Mouse (Mus musculus) kidney, adult 2 months (tissue): Measurements from ENCODE around the gene Cdc34b. TPM values are rescaled to one million over a fixed set of nuclear protein-coding genes. Genes with fewer than 3 reads are reported as not detected.
A peak's percentile ranks its signal among the peaks of the same experiment; 100 is the strongest.

ENCODE experiments used
- DNase-seq: peaks from one replicate; pipeline ENCODE4 v3.0.0; 2021
- H3K27ac ChIP-seq: fragments of 200-500 bp; 2 replicates; pipeline ENCODE4 v1.5.1; 2012; ENCODE audit warnings: low read depth, low read length, control low read depth, inconsistent platforms; ENCODE audit not compliant: insufficient read depth
- H3K27me3 ChIP-seq: fragments of 200-500 bp; replicated peaks from 2 replicates; pipeline ENCODE4 v1.6.1; 2012; ENCODE audit warnings: mild to moderate bottlenecking, moderate library complexity, low read length, inconsistent platforms; ENCODE audit not compliant: control insufficient read depth, insufficient read depth
- H3K36me3 ChIP-seq: fragments of 200-500 bp; 2 replicates; pipeline ENCODE4 v1.6.1; 2012; ENCODE audit warnings: mild to moderate bottlenecking, moderate library complexity, low read length, inconsistent platforms; ENCODE audit not compliant: control insufficient read depth, insufficient read depth
- H3K4me1 ChIP-seq: fragments of 200-500 bp; 2 replicates; pipeline ENCODE4 v1.6.1; 2011; ENCODE audit warnings: low read length; ENCODE audit not compliant: control insufficient read depth, insufficient read depth
- H3K4me3 ChIP-seq: fragments of 200-500 bp; 2 replicates; pipeline ENCODE4 v1.5.1; 2011; ENCODE audit warnings: mild to moderate bottlenecking, low read depth, low read length, control low read depth; ENCODE audit not compliant: insufficient read depth
- CTCF ChIP-seq: fragments of 200-500 bp; conservative IDR thresholded peaks from 2 replicates; pipeline ENCODE4 v1.5.1; 2011; ENCODE audit warnings: low read depth, mild to moderate bottlenecking, control low read depth, low read length, moderate library complexity, mixed read lengths; ENCODE audit not compliant: insufficient read depth, insufficient read length
- POLR2A ChIP-seq: fragments of 200-500 bp; IDR thresholded peaks from one replicate; pipeline ENCODE4 v1.6.1; 2011; ENCODE audit warnings: low read depth, low read length, control low read depth
- WGBS: fragments of 180-500 bp; shearing (Covaris S2); methylation state at CpG from one replicate; pipeline ENCODE4 v1.1.7; 2018; 5-methylcytosine and 5-hydroxymethylcytosine counted together
- polyA plus RNA-seq: library from polyadenylated mRNA; depleted of rRNA; stranded (reverse); fragments of >200 nt; gene quantifications from 2 replicates; pipeline ENCODE4 v1.2.3, GENCODE M21; 2012

Gene Cdc34b
- polyA plus RNA-seq, 1 experiment = 0.08 TPM

DNA sequence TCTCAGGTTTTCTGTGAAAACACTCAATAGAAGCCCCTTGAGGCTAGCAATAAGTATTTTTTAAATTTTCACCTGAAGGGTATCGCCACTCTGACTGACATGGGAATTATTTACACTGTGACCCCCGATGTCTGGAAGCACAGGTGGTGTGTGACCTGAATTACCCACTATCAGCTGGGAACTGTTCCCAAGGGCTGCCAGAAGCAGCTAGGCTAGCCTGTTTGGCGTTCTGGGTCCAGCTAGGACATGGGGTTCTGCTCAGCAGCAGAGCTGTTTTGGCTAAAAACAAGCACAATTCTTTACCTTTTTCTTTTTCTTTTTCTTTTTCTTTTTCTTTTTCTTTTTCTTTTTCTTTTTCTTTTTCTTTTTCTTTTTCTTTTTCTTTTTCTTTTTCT, 39.4 kb upstream of the Cdc34b start:
- Histone ChIP-seq H3K36me3 (no peaks in the 10 kb centered on the region), H3K27ac (no peak overlapping the region), H3K4me3 (no peak overlapping the region), H3K27me3 (no peaks in the 10 kb centered on the region), H3K4me1 (no peaks in the 10 kb centered on the region)
- TF ChIP-seq POLR2A (no peak), CTCF (no peak)
- no peak for DNase-seq
- 53% methylated on average over 3 of the region's 3 CpGs for WGBS

DNA sequence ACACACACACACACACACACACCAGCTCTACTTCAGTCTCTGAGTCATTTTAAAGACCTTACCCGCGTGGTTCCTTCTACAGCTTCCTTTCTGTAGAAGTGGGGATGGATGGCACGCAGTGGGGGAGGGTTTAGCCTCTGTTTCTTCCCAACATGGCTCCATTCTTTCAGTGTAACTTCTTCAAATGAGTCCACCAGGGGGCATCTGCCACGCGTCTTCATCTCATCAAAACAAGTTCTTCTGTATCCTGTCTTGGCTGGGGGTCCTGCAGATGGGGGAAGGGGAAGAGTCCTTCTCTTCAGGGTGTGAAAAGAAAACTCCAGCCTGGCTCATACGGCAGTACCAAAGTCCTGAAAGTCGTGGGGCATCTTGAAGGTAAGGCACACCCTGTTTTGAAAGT, 37.6 kb upstream of the Cdc34b start:
- DNase-seq = no peak
- no peak for TF ChIP-seq POLR2A
- no peak for TF ChIP-seq CTCF

DNA sequence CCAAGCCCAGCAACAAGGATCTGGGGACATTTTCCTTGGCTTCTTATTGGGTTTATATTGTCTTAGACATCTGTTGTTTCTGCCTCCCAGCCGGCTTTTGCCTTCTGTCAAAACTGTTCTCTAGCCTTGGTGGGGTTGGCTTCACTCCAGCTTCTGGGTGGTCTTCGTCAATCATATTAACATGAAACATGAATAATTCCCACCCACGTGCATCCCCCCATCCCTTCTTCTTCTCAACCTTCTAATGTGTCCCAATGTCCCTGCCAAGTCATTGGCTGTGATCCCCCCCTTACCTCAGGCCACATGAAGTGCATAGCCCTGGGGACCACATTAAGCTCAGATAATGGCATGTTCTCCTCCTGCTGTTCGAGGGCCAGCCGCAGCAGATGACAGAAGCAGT, 37.1 kb upstream of the Cdc34b start, which contains the start of gene Gm11541:
Gene Gm11541 (minus strand): TSS at position 28 of the 400 bp plus-strand sequence.
- Histone ChIP-seq H3K36me3 (no peaks in the 10 kb centered on the region), H3K27me3 (no peaks in the 10 kb centered on the region), H3K4me1 (no peaks in the 10 kb centered on the region), H3K4me3 (no peak within 1 kb of the TSS), H3K27ac (no peak within 1 kb of the TSS)
- WGBS = 79% methylated on average over 5 of the region's 5 CpGs
- TF ChIP-seq CTCF (no peak), POLR2A (no peak)
- no peak for DNase-seq

More for the DNA sequence above, 37.6 kb upstream of the Cdc34b start:
- no peak overlapping the region for H3K4me3 ChIP-seq
- H3K4me1 ChIP-seq = no peaks in the 10 kb centered on the region
- H3K36me3 ChIP-seq = no peaks in the 10 kb centered on the region
- 58% methylated on average over 7 of the region's 7 CpGs for WGBS
- no peak overlapping the region for H3K27ac ChIP-seq
- H3K27me3 ChIP-seq = no peaks in the 10 kb centered on the region

DNA sequence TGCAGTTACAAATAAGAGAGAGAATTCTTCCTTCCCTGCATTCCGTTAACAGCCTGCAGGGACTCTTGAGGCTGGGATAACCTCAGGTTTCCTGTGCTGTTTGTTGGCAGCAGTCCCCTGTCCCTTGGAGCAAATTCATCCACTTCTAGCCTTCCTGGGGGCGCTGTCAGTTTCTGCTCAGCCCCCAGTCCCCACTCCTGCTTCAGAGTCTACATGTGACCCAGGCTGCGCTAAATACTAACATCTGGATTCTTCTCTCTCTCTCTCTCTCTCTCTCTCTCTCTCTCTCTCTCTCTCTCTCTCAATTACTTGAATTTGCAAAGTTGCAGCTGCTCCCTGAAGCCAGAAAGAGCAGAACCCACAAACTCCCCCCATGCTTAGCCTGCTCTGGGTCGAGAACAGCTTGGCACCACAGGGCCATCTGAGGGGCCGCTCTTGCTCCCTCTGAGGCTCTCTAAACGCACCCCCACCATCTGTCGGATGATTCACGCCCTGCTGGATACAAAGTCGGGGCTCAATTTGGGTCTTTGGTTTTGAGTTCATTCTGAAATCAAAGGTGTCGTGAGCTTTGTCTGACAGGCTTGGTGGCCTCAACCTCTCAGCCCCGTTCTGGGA, 28.2 kb upstream of the Cdc34b start:
- Histone ChIP-seq H3K4me1 (no peaks in the 10 kb centered on the region), H3K27me3 (no peaks in the 10 kb centered on the region), H3K4me3 (no peak overlapping the region), H3K36me3 (no peaks in the 10 kb centered on the region), H3K27ac (no peak overlapping the region)
- no peak for DNase-seq
- 52% methylated on average over 11 of the region's 11 CpGs for WGBS
- no peak for TF ChIP-seq CTCF
- TF ChIP-seq POLR2A = no peak

DNA sequence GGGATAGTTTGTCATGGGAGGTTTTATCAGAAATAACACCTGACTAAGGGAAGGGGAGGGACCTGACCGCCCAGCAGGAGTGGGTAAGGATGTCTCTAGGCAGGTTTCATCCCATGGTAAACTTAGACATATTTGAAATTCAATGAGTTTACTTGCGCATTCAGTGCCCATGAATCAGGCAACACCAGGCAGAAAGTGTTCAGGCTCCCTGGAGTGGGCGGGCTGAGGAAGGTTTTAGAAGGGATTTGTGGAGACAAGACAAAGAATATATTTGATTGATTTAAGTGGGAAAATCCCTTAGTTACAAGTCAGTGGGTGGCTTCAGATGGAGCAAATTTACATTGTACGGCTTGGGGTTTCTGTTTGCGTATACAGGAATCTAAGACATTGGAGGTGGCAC, 26.0 kb upstream of the Cdc34b start:
- Histone ChIP-seq H3K27me3 (no peaks in the 10 kb centered on the region), H3K4me1 (no peaks in the 10 kb centered on the region), H3K27ac (no peak overlapping the region), H3K4me3 (no peak overlapping the region), H3K36me3 (no peaks in the 10 kb centered on the region)
- DNase-seq = no peak
- WGBS = 86% methylated on average over 5 of the region's 5 CpGs
- no peak for TF ChIP-seq POLR2A
- TF ChIP-seq CTCF = no peak

DNA sequence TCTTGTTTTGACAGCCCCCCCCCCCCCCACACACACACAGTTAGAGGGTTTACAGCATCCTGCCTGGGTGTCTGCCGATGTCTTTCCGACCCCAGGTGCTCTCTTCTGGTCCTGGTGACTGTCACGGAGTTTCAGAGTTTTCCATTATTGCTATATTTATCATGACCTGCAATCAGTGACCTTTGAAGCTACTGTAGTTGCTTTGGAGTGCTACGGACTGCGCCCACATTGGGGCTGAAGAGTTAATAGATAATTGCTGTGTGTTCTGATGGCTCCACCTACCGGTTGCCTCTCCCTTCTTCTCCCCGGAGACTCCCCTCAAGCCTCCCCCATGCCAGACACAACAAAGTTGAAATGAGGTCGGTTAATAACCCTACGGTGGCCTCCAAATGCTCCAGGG, 24.8 kb upstream of the Cdc34b start:
- WGBS = 7% methylated on average over 9 of the region's 9 CpGs
- Histone ChIP-seq H3K27me3 (no peaks in the 10 kb centered on the region), H3K27ac (no peak overlapping the region), H3K4me3 (no peak overlapping the region), H3K4me1 (no peaks in the 10 kb centered on the region), H3K36me3 (no peaks in the 10 kb centered on the region)
- TF ChIP-seq POLR2A (no peak), CTCF (peak; percentile 77)
- DNase-seq = peak; percentile 52

DNA sequence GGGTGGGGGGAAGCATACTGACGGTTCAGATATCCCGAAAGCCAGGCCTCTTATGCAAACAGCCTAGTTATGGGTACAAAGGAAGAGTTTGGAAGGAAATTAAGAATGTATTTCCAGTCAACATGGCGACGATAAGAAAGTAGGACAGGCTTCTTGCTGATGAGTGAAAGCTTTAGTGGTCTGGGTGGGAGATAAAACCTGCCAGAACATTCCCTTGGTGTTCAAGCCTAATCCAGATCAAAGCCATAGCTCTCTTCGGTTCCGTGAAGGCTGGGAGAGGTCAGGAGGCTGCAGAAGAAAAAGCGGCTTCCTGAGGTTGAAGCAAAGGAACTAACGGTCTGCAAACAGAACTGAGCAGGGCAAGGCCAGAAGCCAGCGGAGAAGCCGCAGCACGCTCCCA, 24.3 kb upstream of the Cdc34b start:
- no peak overlapping the region for H3K27ac ChIP-seq
- H3K36me3 ChIP-seq = no peaks in the 10 kb centered on the region
- 0 out of 2 replicates have a peak overlapping the region, but pooled peaks have one; percentile 1 for H3K4me3 ChIP-seq
- WGBS = 42% methylated on average over 11 of the region's 11 CpGs
- TF ChIP-seq POLR2A = no peak
- TF ChIP-seq CTCF = no peak
- no peaks in the 10 kb centered on the region for H3K27me3 ChIP-seq
- no peak for DNase-seq
- H3K4me1 ChIP-seq = no peaks in the 10 kb centered on the region
